10 mouse cellular contexts compared by ENCODE assay signal in the genomic region with DNA sequence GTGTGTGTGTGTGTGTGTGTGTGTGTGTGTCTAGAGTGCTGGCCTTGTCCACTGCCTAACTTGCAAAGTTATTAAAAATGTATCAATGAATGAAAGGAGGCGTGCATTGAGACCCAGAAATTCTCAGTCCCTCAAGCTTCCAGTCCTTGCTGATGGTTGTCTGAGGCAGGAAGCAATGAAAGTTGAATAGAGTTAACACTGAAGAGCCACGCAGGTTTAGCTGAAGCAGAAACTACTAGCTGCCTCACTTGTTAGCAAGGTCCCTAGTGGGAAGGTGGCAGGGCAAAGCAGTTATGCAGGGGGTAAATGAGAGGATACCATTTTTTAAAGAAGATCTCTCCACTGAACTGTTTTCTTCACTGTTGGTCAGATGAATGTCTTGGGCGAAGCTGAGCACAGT.
DNase-seq lines count a peak whose midpoint lies in the region; ATAC-seq and TF ChIP-seq lines count a peak whose summit lies in the region.
"Had no signal": no experiment of that assay in that cellular context is flagged by ENCODE, and none has a peak within 500 bp of the region (broad histone marks: within the 10 kb centered on the region; RNA-seq: fewer than 3 reads in every experiment).

No protein-coding gene starts in this region.

- H3K36me3 ChIP-seq in embryonic facial prominence, embryonic 12.5 days = no peaks in the 10 kb centered on the region
- no peaks in the 10 kb centered on the region; the same call in 1 of the 2 replicates for H3K36me3 ChIP-seq in embryonic facial prominence, embryonic 10.5 days (replicated peaks)
- H3K36me3 ChIP-seq in embryonic facial prominence, embryonic 14.5 days (ENCODE audit: control insufficient read depth, insufficient read depth, low read length) = no peaks in the 10 kb centered on the region
- H3K36me3 ChIP-seq in liver, embryonic 13.5 days = no peaks in the 10 kb centered on the region

- no peak overlapping the region for H3K9ac ChIP-seq in embryonic facial prominence, embryonic 12.5 days
- H3K9ac ChIP-seq in embryonic facial prominence, embryonic 14.5 days (ENCODE audit: low read depth, low read length) = peak overlapping the region; percentile 11; the same call in 1 of the 2 replicates
- no peak overlapping the region for H3K9ac ChIP-seq in liver, embryonic 13.5 days

- no peak overlapping the region for H3K4me3 ChIP-seq in embryonic facial prominence, embryonic 12.5 days
- no peak overlapping the region for H3K4me3 ChIP-seq in embryonic facial prominence, embryonic 10.5 days
- peak overlapping the region; percentile 64 for H3K4me3 ChIP-seq in lung, adult 2 months (replicated peaks; ENCODE audit: extremely low read depth, low read depth, low read length)
- peak overlapping the region; percentile 54 for H3K4me3 ChIP-seq in embryonic facial prominence, embryonic 14.5 days (ENCODE audit: low read depth, low read length)
- H3K4me3 ChIP-seq in liver, embryonic 13.5 days (replicated peaks) = peak overlapping the region; percentile 44

- H3K27ac ChIP-seq in embryonic facial prominence, embryonic 12.5 days = no peak overlapping the region
- no peak overlapping the region for H3K27ac ChIP-seq in embryonic facial prominence, embryonic 10.5 days (replicated peaks)
- H3K27ac ChIP-seq in embryonic facial prominence, embryonic 14.5 days (replicated peaks; ENCODE audit: low read depth, low read length) = 0 out of 2 replicates have a peak overlapping the region, but pooled peaks have one; percentile 0
- H3K27ac ChIP-seq in liver, embryonic 13.5 days = no peak overlapping the region

- peak overlapping the region; percentile 37 for H3K4me2 ChIP-seq in embryonic facial prominence, embryonic 12.5 days (replicated peaks)
- H3K4me2 ChIP-seq in embryonic facial prominence, embryonic 14.5 days (ENCODE audit: low read depth, low read length) = peak overlapping the region; percentile 80
- peak overlapping the region; percentile 65 for H3K4me2 ChIP-seq in liver, embryonic 13.5 days

- TF ChIP-seq POLR2A in lung, adult 2 months (IDR thresholded peaks at IDR 0.05; ENCODE audit: borderline replicate concordance, extremely low read depth, low read depth, low read length) = no peak

- no peaks in the 10 kb centered on the region for H3K9me3 ChIP-seq in embryonic facial prominence, embryonic 12.5 days
- no peaks in the 10 kb centered on the region for H3K9me3 ChIP-seq in embryonic facial prominence, embryonic 10.5 days
- H3K9me3 ChIP-seq in embryonic facial prominence, embryonic 14.5 days (ENCODE audit: control insufficient read depth, low read length) = no peaks in the 10 kb centered on the region
- H3K9me3 ChIP-seq in liver, embryonic 13.5 days (replicated peaks) = no peaks in the 10 kb centered on the region

- H3K4me1 ChIP-seq in embryonic facial prominence, embryonic 12.5 days = peaks cover 37% of the 10 kb centered on the region
- peaks cover 53% of the 10 kb centered on the region for H3K4me1 ChIP-seq in embryonic facial prominence, embryonic 10.5 days
- H3K4me1 ChIP-seq in lung, adult 2 months (ENCODE audit: control insufficient read depth, insufficient read depth, low read length) = peaks cover 25% of the 10 kb centered on the region
- peaks cover 28% of the 10 kb centered on the region for H3K4me1 ChIP-seq in embryonic facial prominence, embryonic 14.5 days (ENCODE audit: control insufficient read depth, insufficient read depth, low read length)
- peaks cover 89% of the 10 kb centered on the region for H3K4me1 ChIP-seq in liver, embryonic 13.5 days (replicated peaks)

- no peak for DNase-seq in embryonic facial prominence, embryonic 10.5 days (ENCODE audit: low spot score)
- no peak for DNase-seq in lung, adult 2 months
- DNase-seq in lung, postnatal 25 days (ENCODE audit: low spot score) = no peak
- no peak for DNase-seq in embryonic facial prominence, embryonic 14.5 days (ENCODE audit: low spot score)
- DNase-seq in liver, embryonic 13.5 days = no peak
- no peak for DNase-seq in cerebellum, adult 8-10 months
- DNase-seq in adrenal gland, adult (ENCODE audit: inconsistent age in 2 of 2, low spot score in 1 of 2) = no peak
- DNase-seq: adrenal gland, adult 2 months; lung, postnatal 14 days had no signal

- H3K27me3 ChIP-seq in embryonic facial prominence, embryonic 12.5 days = no peaks in the 10 kb centered on the region
- H3K27me3 ChIP-seq in embryonic facial prominence, embryonic 10.5 days (replicated peaks; ENCODE audit: low read depth, poor library complexity, severe bottlenecking) = peaks cover 21% of the 10 kb centered on the region
- no peaks in the 10 kb centered on the region for H3K27me3 ChIP-seq in embryonic facial prominence, embryonic 14.5 days (replicated peaks; ENCODE audit: control insufficient read depth, insufficient read depth, low read length)
- no peaks in the 10 kb centered on the region for H3K27me3 ChIP-seq in liver, embryonic 13.5 days

- TF ChIP-seq CTCF in lung, adult 2 months (IDR thresholded peaks at IDR 0.05; ENCODE audit: insufficient read depth, low read length) = no peak

- ATAC-seq in embryonic facial prominence, embryonic 12.5 days (ENCODE audit: insufficient number of reproducible peaks, insufficient read depth, low FRiP score, low TSS enrichment) = no peak
- no peak for ATAC-seq in embryonic facial prominence, embryonic 14.5 days (ENCODE audit: low read depth)
- ATAC-seq in liver, embryonic 13.5 days (ENCODE audit: low read depth) = no peak

- 67% methylated on average over 3 of the region's 3 CpGs for whole genome bisulfite sequencing in embryonic facial prominence, embryonic 12.5 days
- WGBS in embryonic facial prominence, embryonic 10.5 days = 86% methylated on average over 3 of the region's 3 CpGs
- WGBS in lung, adult 2 months = 44% methylated on average over 3 of the region's 3 CpGs
- WGBS in embryonic facial prominence, embryonic 14.5 days = 75% methylated on average over 3 of the region's 3 CpGs
- WGBS in liver, embryonic 13.5 days (ENCODE audit: insufficient replicate concordance) = 48% methylated on average over 3 of the region's 3 CpGs

Comparison
In these comparisons a context has a peak if more than half of its experiments do, and no peak if none do; other contexts are left out.
1. H3K4me3 ChIP-seq: peak in lung, adult 2 months (single experiment), embryonic facial prominence, embryonic 14.5 days (single experiment) and liver, embryonic 13.5 days (single experiment); none in embryonic facial prominence, embryonic 12.5 days (single experiment) and embryonic facial prominence, embryonic 10.5 days (single experiment).
2. Peak in every context shown above with its lines, with median percentiles within 50 percentile points of each other: H3K4me2 ChIP-seq.